Comparison of ENCODE assay signal across 14 mouse cellular contexts in the genomic region with DNA sequence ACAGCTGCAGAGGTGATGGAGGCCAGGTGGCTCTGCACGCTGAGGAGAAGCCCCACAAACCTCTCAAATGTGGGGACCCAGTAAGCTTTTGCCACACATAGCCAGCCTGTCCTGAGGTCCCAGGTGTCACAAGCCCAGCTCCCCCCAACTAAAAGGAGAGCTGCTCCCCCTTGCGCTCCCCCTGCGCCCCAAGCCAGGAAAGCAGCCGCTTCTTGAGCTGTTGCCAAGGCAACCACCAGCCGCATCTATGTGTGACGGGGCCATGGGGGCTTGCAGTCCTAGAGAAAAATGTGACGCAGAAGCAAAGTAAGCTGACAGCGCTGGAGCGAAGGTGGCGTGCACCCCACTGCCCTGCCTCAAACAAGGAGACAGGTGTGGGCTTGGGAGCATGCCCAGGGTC. TPM values are rescaled to one million over a fixed set of nuclear protein-coding genes. Genes with fewer than 3 reads are reported as not detected.
DNase-seq lines count a peak whose midpoint lies in the region; ATAC-seq and TF ChIP-seq lines count a peak whose summit lies in the region.
"Had no signal": no experiment of that assay in that cellular context is flagged by ENCODE, and none has a peak within 500 bp of the region (broad histone marks: within the 10 kb centered on the region; RNA-seq: fewer than 3 reads in every experiment).

No protein-coding gene starts in this region.

- H3K27ac ChIP-seq in heart, embryonic 16.5 days (ENCODE audit: low read length), result no peak overlapping the region
- no peak overlapping the region for H3K27ac ChIP-seq in hindbrain, embryonic 11.5 days (ENCODE audit: low read depth, low read length)
- peak overlapping the region; percentile 79 for H3K27ac ChIP-seq in midbrain, postnatal 0 days (ENCODE audit: low read depth, low read length)
- H3K27ac ChIP-seq in gastrocnemius, adult 2 months, result no peak overlapping the region

- ATAC-seq in heart, embryonic 16.5 days (replicated peaks; ENCODE audit: extremely low read depth, insufficient read depth, low FRiP score), result peak; percentile 34; the same call in 1 of the 2 replicates
- no peak for ATAC-seq in hindbrain, embryonic 11.5 days (ENCODE audit: low FRiP score)
- 0 out of 2 replicates have a peak, but pooled peaks have one; percentile 17 for ATAC-seq in midbrain, postnatal 0 days (ENCODE audit: low FRiP score)

- H3K4me3 ChIP-seq in heart, embryonic 16.5 days (ENCODE audit: low read length), result no peak overlapping the region
- no peak overlapping the region for H3K4me3 ChIP-seq in hindbrain, embryonic 11.5 days (ENCODE audit: low read depth, low read length)
- H3K4me3 ChIP-seq in midbrain, postnatal 0 days (ENCODE audit: low read depth, low read length), result no peak overlapping the region
- H3K4me3 ChIP-seq in gastrocnemius, adult 2 months, result no peak overlapping the region

- H3K36me3 ChIP-seq in heart, embryonic 16.5 days (ENCODE audit: control insufficient read depth, insufficient read depth), result peaks cover 3% of the 10 kb centered on the region; the same call in 1 of the 2 replicates
- H3K36me3 ChIP-seq in hindbrain, embryonic 11.5 days (ENCODE audit: control insufficient read depth, insufficient read depth, low read length), result no peaks in the 10 kb centered on the region
- H3K36me3 ChIP-seq in midbrain, postnatal 0 days (ENCODE audit: insufficient read depth, low read length), result no peaks in the 10 kb centered on the region

- H3K4me2 ChIP-seq in heart, embryonic 16.5 days (ENCODE audit: low read depth, low read length), result no peak overlapping the region
- 0 out of 2 replicates have a peak overlapping the region, but pooled peaks have one; percentile 8 for H3K4me2 ChIP-seq in hindbrain, embryonic 11.5 days (replicated peaks; ENCODE audit: low read depth, low read length)
- H3K4me2 ChIP-seq in midbrain, postnatal 0 days (ENCODE audit: low read depth, low read length, poor library complexity, severe bottlenecking), result peak overlapping the region; percentile 42

- peaks cover 29% of the 10 kb centered on the region for H3K27me3 ChIP-seq in heart, embryonic 16.5 days (ENCODE audit: control insufficient read depth, insufficient read depth, low read length)
- H3K27me3 ChIP-seq in hindbrain, embryonic 11.5 days (ENCODE audit: control insufficient read depth, insufficient read depth, low read length), result peaks cover 16% of the 10 kb centered on the region
- H3K27me3 ChIP-seq in midbrain, postnatal 0 days (ENCODE audit: insufficient read depth, low read length), result no peaks in the 10 kb centered on the region

- H3K4me1 ChIP-seq in heart, embryonic 16.5 days (ENCODE audit: control insufficient read depth, insufficient read depth, low read length), result peaks cover 8% of the 10 kb centered on the region
- peaks cover 19% of the 10 kb centered on the region for H3K4me1 ChIP-seq in hindbrain, embryonic 11.5 days (replicated peaks; ENCODE audit: control insufficient read depth, insufficient read depth, low read length)
- H3K4me1 ChIP-seq in midbrain, postnatal 0 days (ENCODE audit: insufficient read depth, low read length), result peaks cover 35% of the 10 kb centered on the region; the same call in 1 of the 2 replicates

- no peaks in the 10 kb centered on the region for H3K9me3 ChIP-seq in heart, embryonic 16.5 days (replicated peaks; ENCODE audit: control insufficient read depth, low read length)
- no peaks in the 10 kb centered on the region for H3K9me3 ChIP-seq in hindbrain, embryonic 11.5 days (ENCODE audit: control insufficient read depth, low read length)
- no peaks in the 10 kb centered on the region for H3K9me3 ChIP-seq in midbrain, postnatal 0 days (ENCODE audit: low read length)

- no peak for DNase-seq in heart, postnatal 36 days
- DNase-seq in hindbrain, embryonic 11.5 days (ENCODE audit: low spot score), result peak; percentile 50
- peak; percentile 78 for DNase-seq in midbrain, postnatal 0 days (ENCODE audit: low spot score)
- DNase-seq in thymus, postnatal 0 days (ENCODE audit: low spot score), result peak; percentile 90
- no peak for DNase-seq in gastrocnemius, adult 2 months
- no peak for DNase-seq in embryo, embryonic 9.5 days (ENCODE audit: extremely low spot score)
- no peak for DNase-seq in natural killer cell, adult 2 months (ENCODE audit: low spot score in 2 of 2)
- DNase-seq: heart, postnatal 10 days; kidney, postnatal 14 days; liver had no signal

- peak; percentile 18 for TF ChIP-seq CTCF in midbrain, postnatal 0 days (IDR thresholded peaks at IDR 0.05)
- TF ChIP-seq CTCF in gastrocnemius, adult 2 months (IDR thresholded peaks at IDR 0.05), result no peak

- 38% methylated on average over 10 of the region's 10 CpGs for WGBS in heart, embryonic 16.5 days
- WGBS in hindbrain, embryonic 11.5 days, result 21% methylated on average over 10 of the region's 10 CpGs
- WGBS in midbrain, postnatal 0 days, result 3% methylated on average over 10 of the region's 10 CpGs

- H3K9ac ChIP-seq in heart, embryonic 16.5 days (ENCODE audit: low read length), result no peak overlapping the region
- 0 out of 2 replicates have a peak overlapping the region, but pooled peaks have one; percentile 34 for H3K9ac ChIP-seq in hindbrain, embryonic 11.5 days (ENCODE audit: low read depth, low read length)
- H3K9ac ChIP-seq in midbrain, postnatal 0 days (replicated peaks; ENCODE audit: low read length, poor library complexity, severe bottlenecking), result peak overlapping the region; percentile 24; the same call in 1 of the 2 replicates

- intact Hi-C loops in heart, postnatal 36 days (cut with DNase I), result no loop called here
- intact Hi-C loops in gastrocnemius, adult 2 months (cut with DNase I), result no loop called here

RNA-seq across cellular contexts. Expression of gene Baiap3, which starts 2.4 kb away (rescaled TPM):
- 1.4 and 2.5 TPM in 2 replicates for polyA plus RNA-seq in heart, embryonic 16.5 days (2015; fragmentation: Nextera tagmentation; extraction: Ambion mirVana)
- under 1 TPM; 0.42 to 0.43 TPM for total RNA-seq in heart, postnatal 36 days (2021)
- polyA plus RNA-seq in hindbrain, embryonic 11.5 days (2014; fragmentation: Nextera tagmentation; extraction: Ambion mirVana), result 2.0 and 4.4 TPM in 2 replicates
- total RNA-seq in midbrain, postnatal 0 days (2014; rRNA removed), result 94.2 and 98.4 TPM in 2 replicates
- 48.4 and 49.9 TPM in 2 replicates for polyA plus RNA-seq in midbrain, postnatal 0 days (2015; fragmentation: Nextera tagmentation; extraction: Ambion mirVana)
- 28.9 and 32.5 TPM in 2 replicates for polyA plus RNA-seq in thymus, postnatal 0 days (2015; fragmentation: Nextera tagmentation; extraction: Ambion mirVana)
- under 1 TPM in 1 of 2 experiments, not detected in 1; 0.08 TPM for total RNA-seq in gastrocnemius, adult 2 months (2021)

RNA-seq across cellular contexts. Expression of gene Tsr3, which starts 13.8 kb away (rescaled TPM):
- polyA plus RNA-seq in heart, embryonic 16.5 days (2015; fragmentation: Nextera tagmentation; extraction: Ambion mirVana), result 26.9 and 31.0 TPM in 2 replicates
- 10 to 100 TPM in 1 of 2 experiments, 1 to 10 TPM in 1; 8.6 to 11.0 TPM for total RNA-seq in heart, postnatal 36 days (2021)
- polyA plus RNA-seq in hindbrain, embryonic 11.5 days (2014; fragmentation: Nextera tagmentation; extraction: Ambion mirVana), result 60.3 and 64.9 TPM in 2 replicates
- total RNA-seq in midbrain, postnatal 0 days (2014; rRNA removed), result 39.6 and 40.1 TPM in 2 replicates
- polyA plus RNA-seq in midbrain, postnatal 0 days (2015; fragmentation: Nextera tagmentation; extraction: Ambion mirVana), result 74.2 and 76.2 TPM in 2 replicates
- 73.5 and 74.0 TPM in 2 replicates for polyA plus RNA-seq in thymus, postnatal 0 days (2015; fragmentation: Nextera tagmentation; extraction: Ambion mirVana)
- total RNA-seq in gastrocnemius, adult 2 months (2021), result 10 to 100 TPM; 16.3 to 17.5 TPM

RNA-seq across cellular contexts. Expression of gene Gnptg, which starts 13.8 kb away (rescaled TPM):
- polyA plus RNA-seq in heart, embryonic 16.5 days (2015; fragmentation: Nextera tagmentation; extraction: Ambion mirVana), result 23.8 and 25.7 TPM in 2 replicates
- 10 to 100 TPM; 13.9 TPM for total RNA-seq in heart, postnatal 36 days (2021)
- 51.5 and 57.2 TPM in 2 replicates for polyA plus RNA-seq in hindbrain, embryonic 11.5 days (2014; fragmentation: Nextera tagmentation; extraction: Ambion mirVana)
- 97.2 and 104 TPM in 2 replicates for total RNA-seq in midbrain, postnatal 0 days (2014; rRNA removed)
- 127 and 134 TPM in 2 replicates for polyA plus RNA-seq in midbrain, postnatal 0 days (2015; fragmentation: Nextera tagmentation; extraction: Ambion mirVana)
- polyA plus RNA-seq in thymus, postnatal 0 days (2015; fragmentation: Nextera tagmentation; extraction: Ambion mirVana), result 60.4 and 61.6 TPM in 2 replicates
- 10 to 100 TPM; 14.9 to 16.5 TPM for total RNA-seq in gastrocnemius, adult 2 months (2021)

RNA-seq across cellular contexts. Expression of gene Ube2i, which starts 20.7 kb away (rescaled TPM):
- polyA plus RNA-seq in heart, embryonic 16.5 days (2015; fragmentation: Nextera tagmentation; extraction: Ambion mirVana), result 345 and 358 TPM in 2 replicates
- 10 to 100 TPM; 84.3 to 95.1 TPM for total RNA-seq in heart, postnatal 36 days (2021)
- polyA plus RNA-seq in hindbrain, embryonic 11.5 days (2014; fragmentation: Nextera tagmentation; extraction: Ambion mirVana), result 781 and 835 TPM in 2 replicates
- total RNA-seq in midbrain, postnatal 0 days (2014; rRNA removed), result 444 and 524 TPM in 2 replicates
- polyA plus RNA-seq in midbrain, postnatal 0 days (2015; fragmentation: Nextera tagmentation; extraction: Ambion mirVana), result 401 and 432 TPM in 2 replicates
- 772 and 787 TPM in 2 replicates for polyA plus RNA-seq in thymus, postnatal 0 days (2015; fragmentation: Nextera tagmentation; extraction: Ambion mirVana)
- 10 to 100 TPM; 59.4 to 68.5 TPM for total RNA-seq in gastrocnemius, adult 2 months (2021)

RNA-seq across cellular contexts. Expression of gene Prss34, which starts 44.4 kb away (rescaled TPM):
- polyA plus RNA-seq in heart, embryonic 16.5 days (2015; fragmentation: Nextera tagmentation; extraction: Ambion mirVana), result 0.80 and 0.84 TPM in 2 replicates
- under 1 TPM; 0.22 to 0.25 TPM for total RNA-seq in heart, postnatal 36 days (2021)
- not detected in 2 replicates for polyA plus RNA-seq in hindbrain, embryonic 11.5 days (2014; fragmentation: Nextera tagmentation; extraction: Ambion mirVana)
- not detected in 2 replicates for total RNA-seq in midbrain, postnatal 0 days (2014; rRNA removed)
- not detected in 2 replicates for polyA plus RNA-seq in midbrain, postnatal 0 days (2015; fragmentation: Nextera tagmentation; extraction: Ambion mirVana)
- 1.2 and 2.1 TPM in 2 replicates for polyA plus RNA-seq in thymus, postnatal 0 days (2015; fragmentation: Nextera tagmentation; extraction: Ambion mirVana)
- total RNA-seq in gastrocnemius, adult 2 months (2021), result under 1 TPM; 0.20 to 0.70 TPM
- total RNA-seq: megakaryocyte-erythroid progenitor cell, adult 5-6 weeks had no signal
- polyA plus RNA-seq: cortical plate, adult 2 months; frontal cortex, adult 2 months had no signal

Comparison
In these comparisons a context has a peak if more than half of its experiments do, and no peak if none do; other contexts are left out.
1. DNase-seq: peak in hindbrain, embryonic 11.5 days (single experiment), midbrain, postnatal 0 days (single experiment) and thymus, postnatal 0 days (single experiment); none in heart, postnatal 36 days (0 of 2), gastrocnemius, adult 2 months (single experiment), embryo, embryonic 9.5 days (single experiment) and natural killer cell, adult 2 months (0 of 2).